Mouse (Mus musculus) stomach, postnatal 0 days (tissue): Measurements from ENCODE around the gene Rabgef1. TPM values are rescaled to one million over a fixed set of nuclear protein-coding genes. Genes with fewer than 3 reads are reported as not detected.

Experiments used
- ATAC-seq: fragments of 200-750 bp; cut with Nextera tagmentation; 2 replicates; pipeline ENCODE4 v1.8.0; 2017; ENCODE audit not compliant: low FRiP score, low TSS enrichment
- DNase-seq: peaks from one replicate; pipeline ENCODE4 v3.0.0-alpha.2; 2016; ENCODE audit warnings: low spot score
- H3K27ac ChIP-seq: fragments of 300-500 bp; sonication (generic); replicated peaks from 2 replicates; pipeline ENCODE4 v1.5.1; 2014; ENCODE audit warnings: mild to moderate bottlenecking, control low read depth
- H3K27me3 ChIP-seq: fragments of 300-500 bp; sonication (generic); 2 replicates; pipeline ENCODE4 v1.6.1; 2014; ENCODE audit warnings: low read length; ENCODE audit not compliant: control insufficient read depth, insufficient read depth
- H3K36me3 ChIP-seq: fragments of 300-500 bp; sonication (generic); 2 replicates; pipeline ENCODE4 v1.6.1; 2014; ENCODE audit warnings: low read length, mixed read lengths; ENCODE audit not compliant: control insufficient read depth, insufficient read depth
- H3K4me1 ChIP-seq: fragments of 300-500 bp; sonication (generic); replicated peaks from 2 replicates; pipeline ENCODE4 v1.6.1; 2014; ENCODE audit warnings: antibody characterized with exemption; ENCODE audit not compliant: control insufficient read depth, insufficient read depth
- H3K4me2 ChIP-seq: fragments of 300-500 bp; sonication (generic); replicated peaks from 2 replicates; pipeline ENCODE4 v1.6.1; 2014; ENCODE audit warnings: low read depth, mild to moderate bottlenecking, control low read depth, moderate library complexity
- H3K4me3 ChIP-seq: fragments of 300-500 bp; sonication (generic); 2 replicates; pipeline ENCODE4 v1.5.1; 2014; ENCODE audit warnings: low read depth, low read length, control low read depth
- H3K9ac ChIP-seq: fragments of 300-500 bp; sonication (generic); 2 replicates; pipeline ENCODE4 v1.6.1; 2014; ENCODE audit warnings: mild to moderate bottlenecking, low read length, control low read depth, mixed read lengths
- H3K9me3 ChIP-seq: fragments of 300-500 bp; sonication (generic); 2 replicates; pipeline ENCODE4 v1.6.1; 2016; ENCODE audit warnings: low read length; ENCODE audit not compliant: control insufficient read depth
- CTCF ChIP-seq: IDR thresholded peaks from 2 replicates; pipeline ENCODE4 v1.5.1; 2016; ENCODE audit warnings: antibody characterized with exemption, low read depth, mild to moderate bottlenecking, moderate library complexity
- EP300 ChIP-seq: optimal IDR thresholded peaks from 2 replicates; pipeline ENCODE3; 2016; ENCODE audit warnings: antibody characterized with exemption
- WGBS: fragments of 180-500 bp; shearing (Covaris S2); extraction: QIAGEN DNeasy Blood & Tissue Kit; methylation state at CpG from one replicate; pipeline ENCODE4 v1.1.7; 2014; 5-methylcytosine and 5-hydroxymethylcytosine counted together
- polyA plus RNA-seq: library from polyadenylated mRNA; unstranded; fragments of >200 nt; fragmentation: Nextera tagmentation; extraction: Ambion mirVana; gene quantifications from 2 replicates; pipeline ENCODE4 v1.2.1, GENCODE M21; 2015

Gene Rabgef1
- polyA plus RNA-seq, 1 experiment from 2014 or later = 33.0 TPM

DNA sequence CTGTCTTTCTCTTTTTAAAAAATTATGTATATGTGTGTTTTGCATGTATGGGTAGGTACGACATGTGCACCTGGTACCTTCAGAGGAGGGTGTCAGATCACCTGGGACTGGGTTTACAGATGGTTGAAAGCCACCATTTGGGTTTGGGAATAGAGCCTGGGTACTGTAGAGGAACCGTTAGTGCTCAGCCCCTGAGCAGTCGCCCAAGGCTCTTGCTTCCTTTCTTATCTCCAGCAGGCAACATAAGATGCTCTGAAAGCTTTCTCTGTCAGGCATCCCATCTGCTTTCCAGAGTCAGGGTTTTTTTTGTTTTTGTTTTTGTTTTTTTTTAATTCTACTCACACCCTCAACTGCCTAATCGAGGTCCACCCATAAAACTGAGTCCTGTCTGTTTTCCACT lies 6.4 kb upstream of the Rabgef1 start:
- TF ChIP-seq CTCF = no peak
- no peak for TF ChIP-seq EP300
- no peak for ATAC-seq
- WGBS = 78% methylated on average over 4 of the region's 4 CpGs

DNA sequence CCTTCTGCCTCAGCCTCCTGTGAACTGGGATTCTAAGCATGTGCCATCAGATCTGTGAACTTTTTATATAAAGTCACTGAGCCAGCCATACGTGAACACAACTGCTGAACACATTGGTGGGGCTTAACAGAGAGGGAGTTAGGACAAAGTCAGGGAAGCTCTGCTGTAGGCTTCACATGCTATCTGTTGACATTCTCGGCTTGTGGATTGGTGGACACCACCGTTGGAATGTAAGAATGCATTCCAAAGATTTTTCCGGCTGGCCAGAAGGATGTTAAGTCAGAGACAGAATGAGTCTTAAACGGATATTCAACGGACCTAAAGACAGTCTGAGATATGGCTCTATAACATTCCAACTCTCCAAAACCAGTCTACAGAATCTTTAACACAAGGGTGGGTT lies 2.5 kb upstream of the Rabgef1 start:
- no peak overlapping the region for H3K4me3 ChIP-seq
- no peak overlapping the region for H3K27ac ChIP-seq
- no peak overlapping the region for H3K9ac ChIP-seq
- no peaks in the 10 kb centered on the region for H3K27me3 ChIP-seq
- H3K4me1 ChIP-seq = peaks cover 6% of the 10 kb centered on the region
- ATAC-seq = no peak
- no peak for DNase-seq
- TF ChIP-seq CTCF = no peak
- no peak for TF ChIP-seq EP300
- WGBS = 23% methylated on average over 6 of the region's 6 CpGs
- H3K36me3 ChIP-seq = no peaks in the 10 kb centered on the region
- H3K9me3 ChIP-seq = no peaks in the 10 kb centered on the region
- H3K4me2 ChIP-seq = no peak overlapping the region

More for the DNA sequence above, 6.4 kb upstream of the Rabgef1 start:
- Histone ChIP-seq H3K9me3 (no peaks in the 10 kb centered on the region), H3K4me3 (no peak overlapping the region), H3K4me2 (no peak overlapping the region), H3K27me3 (no peaks in the 10 kb centered on the region), H3K4me1 (no peaks in the 10 kb centered on the region), H3K27ac (no peak overlapping the region), H3K9ac (no peak overlapping the region), H3K36me3 (no peaks in the 10 kb centered on the region)
- DNase-seq = no peak

DNA sequence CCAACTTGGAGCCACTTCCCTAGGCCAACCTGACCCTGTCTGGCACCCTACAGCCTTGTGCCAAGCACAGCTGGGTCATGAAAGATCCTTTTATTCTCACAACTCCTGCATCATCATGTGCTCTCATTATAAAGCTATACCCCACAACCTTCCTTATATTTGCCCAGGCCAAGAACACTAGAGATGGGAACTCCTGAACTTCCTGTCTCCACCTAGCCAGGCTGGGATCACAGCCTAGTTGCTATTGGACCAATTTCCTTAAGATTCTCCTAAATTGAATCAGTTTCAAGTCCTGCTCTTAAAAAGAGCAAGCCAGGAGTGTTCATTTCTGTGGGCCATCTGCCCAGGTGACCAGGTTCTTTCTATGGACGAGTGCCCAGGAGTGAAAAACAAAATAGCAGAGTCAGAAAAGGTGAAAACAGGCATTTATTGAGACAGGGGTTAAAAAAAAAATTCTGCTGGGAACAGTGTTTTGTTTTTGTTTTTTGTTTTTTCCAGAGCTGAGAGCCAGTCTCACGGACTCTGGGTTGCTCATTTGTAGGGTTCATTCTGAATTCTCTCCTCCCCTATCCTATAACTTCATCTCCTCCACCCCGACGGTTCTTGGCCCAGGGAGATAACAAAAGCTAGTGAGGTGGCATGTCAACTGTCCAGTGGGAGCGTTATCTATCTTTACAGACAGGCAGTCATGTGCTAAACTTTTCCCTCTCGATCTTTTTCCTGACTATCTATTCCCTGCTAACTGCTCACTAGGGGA lies 754 bp upstream of the Rabgef1 start:
- no peak for DNase-seq
- WGBS = 12% methylated on average over 6 of the region's 6 CpGs
- H3K4me3 ChIP-seq = peak overlapping the region; percentile 79
- ATAC-seq = no peak
- no peaks in the 10 kb centered on the region for H3K27me3 ChIP-seq
- no peaks in the 10 kb centered on the region for H3K36me3 ChIP-seq
- H3K4me1 ChIP-seq = peaks cover 6% of the 10 kb centered on the region
- H3K9ac ChIP-seq = peak overlapping the region; percentile 91
- peak overlapping the region; percentile 69 for H3K4me2 ChIP-seq
- no peaks in the 10 kb centered on the region for H3K9me3 ChIP-seq
- peak overlapping the region; percentile 95 for H3K27ac ChIP-seq
- TF ChIP-seq EP300 = no peak
- TF ChIP-seq CTCF = no peak

DNA sequence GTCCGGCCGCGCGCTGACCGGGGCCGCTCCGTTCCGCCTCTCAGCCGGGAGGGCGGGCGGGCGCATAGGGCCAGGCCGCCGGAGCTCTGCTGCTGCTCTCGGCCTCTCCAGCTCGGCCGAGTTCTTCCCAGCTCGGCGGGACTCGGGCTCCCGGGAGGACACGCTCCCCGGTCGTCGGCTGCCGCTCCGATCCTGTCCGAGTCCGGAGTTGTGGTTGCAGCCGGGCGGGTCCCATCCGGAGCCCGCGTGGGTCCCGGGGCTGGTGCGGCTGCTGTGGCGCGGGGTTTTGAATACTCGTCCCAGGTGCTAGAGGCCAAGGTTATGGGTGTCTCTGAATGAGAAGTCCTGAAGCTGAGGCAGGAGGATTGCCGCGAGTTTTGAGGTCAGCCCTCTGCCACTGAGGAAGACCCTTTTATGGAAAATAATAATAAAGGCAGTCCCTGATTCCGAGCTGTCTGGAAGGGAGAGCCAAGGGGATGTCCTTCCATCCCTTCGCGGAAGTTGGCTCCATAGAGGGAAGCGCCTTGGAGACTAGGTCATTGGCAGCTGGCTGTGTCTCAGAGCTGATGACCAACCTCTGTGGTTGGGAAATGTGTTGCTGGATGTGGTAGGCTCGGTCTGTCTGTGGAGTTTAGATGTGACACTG lies 481 bp downstream of the Rabgef1 start:
- Histone ChIP-seq H3K9ac (peak overlapping the region; percentile 91), H3K4me3 (peak overlapping the region; percentile 79), H3K36me3 (no peaks in the 10 kb centered on the region), H3K4me2 (peak overlapping the region; percentile 55), H3K27ac (peak overlapping the region; percentile 95), H3K4me1 (peaks cover 6% of the 10 kb centered on the region), H3K9me3 (no peaks in the 10 kb centered on the region), H3K27me3 (no peaks in the 10 kb centered on the region)
- peak; percentile 77 for ATAC-seq
- TF ChIP-seq EP300 (no peak), CTCF (no peak)
- DNase-seq = peak; percentile 51
- under 1% methylated on average over 36 of the region's 46 CpGs for WGBS

DNA sequence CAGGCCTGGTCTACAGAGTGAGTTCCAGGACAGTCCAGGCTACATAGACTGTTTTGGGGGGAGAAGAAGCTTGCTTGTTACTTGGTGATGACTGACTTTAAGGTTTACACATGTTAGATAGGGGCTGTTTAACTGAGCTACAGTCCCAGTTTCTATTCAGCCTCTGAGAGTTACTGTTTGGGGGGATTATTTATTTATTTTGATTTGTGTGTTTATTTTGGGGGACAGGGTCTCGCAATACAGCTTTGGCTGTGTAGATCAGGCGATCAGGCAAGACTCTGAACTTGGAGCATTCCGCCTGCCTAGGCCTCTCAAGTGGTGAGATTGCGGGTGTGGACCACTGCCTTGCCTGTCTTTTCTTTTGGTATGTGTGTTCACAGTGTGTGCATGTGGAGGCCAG lies 1.4 kb downstream of the Rabgef1 start:
- WGBS = 79% methylated on average over 4 of the region's 4 CpGs
- Histone ChIP-seq H3K9me3 (no peaks in the 10 kb centered on the region), H3K4me2 (peak overlapping the region; percentile 55), H3K27me3 (no peaks in the 10 kb centered on the region), H3K27ac (peak overlapping the region; percentile 35; the same call in 1 of the 2 replicates), H3K4me3 (peak overlapping the region; percentile 21), H3K36me3 (no peaks in the 10 kb centered on the region), H3K9ac (peak overlapping the region; percentile 2; the same call in 1 of the 2 replicates), H3K4me1 (peaks cover 6% of the 10 kb centered on the region)
- TF ChIP-seq CTCF = no peak
- TF ChIP-seq EP300 = no peak
- DNase-seq = no peak
- no peak for ATAC-seq

DNA sequence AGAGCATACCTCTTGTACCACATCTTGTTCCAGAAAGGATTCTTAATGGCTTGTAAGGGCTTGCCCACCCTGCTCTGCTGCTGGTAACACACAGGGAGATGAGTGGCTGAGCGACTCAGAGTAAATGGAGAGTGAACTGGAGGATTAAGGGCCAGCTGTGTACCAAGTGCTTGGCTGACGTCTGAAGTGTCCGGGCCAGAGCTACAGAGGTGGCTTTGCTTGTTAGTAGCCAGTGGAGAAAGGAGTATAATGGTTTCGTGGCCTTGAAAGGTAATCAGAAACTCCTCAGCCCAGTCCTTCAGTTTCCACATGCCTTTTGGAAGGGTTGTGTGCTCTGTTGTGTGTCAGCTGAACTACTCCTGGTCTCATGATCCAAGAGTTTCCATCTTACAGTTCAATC lies 6.3 kb downstream of the Rabgef1 start:
- Histone ChIP-seq H3K9me3 (no peaks in the 10 kb centered on the region), H3K4me3 (no peak overlapping the region), H3K4me1 (peaks cover 2% of the 10 kb centered on the region), H3K9ac (no peak overlapping the region), H3K27ac (no peak overlapping the region), H3K4me2 (no peak overlapping the region), H3K27me3 (no peaks in the 10 kb centered on the region), H3K36me3 (no peaks in the 10 kb centered on the region)
- TF ChIP-seq CTCF = no peak
- no peak for TF ChIP-seq EP300
- DNase-seq (no peak), ATAC-seq (no peak; the same call in 1 of the 2 replicates)
- 40% methylated on average over 4 of the region's 4 CpGs for WGBS
